ENCODE assay signal across 25 mouse cellular contexts in genomic region chr1:193847922-193848321, GRCm38 (mm10).
DNase-seq lines count a peak whose midpoint lies in the region; ATAC-seq and TF ChIP-seq lines count a peak whose summit lies in the region.
"Had no signal": no experiment of that assay in that cellular context is flagged by ENCODE, and none has a peak within 500 bp of the region (broad histone marks: within the 10 kb centered on the region; RNA-seq: fewer than 3 reads in every experiment).

No protein-coding gene starts in this region.

- H3K27ac ChIP-seq in forebrain, embryonic 16.5 days (ENCODE audit: low read length), result no peak overlapping the region
- H3K27ac ChIP-seq in forebrain, postnatal 0 days (ENCODE audit: low read depth, low read length), result no peak overlapping the region
- H3K27ac ChIP-seq: hindbrain, embryonic 14.5 days; kidney, embryonic 15.5 days; midbrain, embryonic 10.5 days; neural tube, embryonic 15.5 days; stomach, postnatal 0 days had no signal

- H3K36me3 ChIP-seq in forebrain, embryonic 16.5 days (ENCODE audit: control insufficient read depth, insufficient read depth), result no peaks in the 10 kb centered on the region
- H3K36me3 ChIP-seq in forebrain, postnatal 0 days (ENCODE audit: insufficient read depth), result no peaks in the 10 kb centered on the region
- H3K36me3 ChIP-seq: kidney, embryonic 15.5 days; midbrain, embryonic 10.5 days; neural tube, embryonic 15.5 days had no signal

- DNase-seq in forebrain, postnatal 0 days, result no peak
- DNase-seq in left cerebral cortex, adult 18-20 months (ENCODE audit: low spot score in 2 of 2), result peak; percentile 12 to 47
- DNase-seq in left cerebral cortex, postnatal 4 days, result no peak
- DNase-seq in frontal cortex, postnatal 36 days (ENCODE audit: low spot score in 2 of 2), result peak; percentile 46 to 59
- peak; percentile 35 to 61 for DNase-seq in left cerebral cortex, postnatal 36 days (ENCODE audit: low spot score in 2 of 2)
- DNase-seq: cerebellum, adult 11 months; cerebellum, postnatal 25 days; gastrocnemius, postnatal 36 days; heart, postnatal 14 days; lung, embryonic 14.5 days; lung, postnatal 4 days; thymus, postnatal 14 days had no signal

- peaks cover 4% of the 10 kb centered on the region; the same call in 1 of the 2 replicates for H3K4me1 ChIP-seq in forebrain, embryonic 16.5 days (replicated peaks; ENCODE audit: control insufficient read depth, insufficient read depth, low read length)
- H3K4me1 ChIP-seq in forebrain, postnatal 0 days (ENCODE audit: insufficient read depth), result no peaks in the 10 kb centered on the region
- H3K4me1 ChIP-seq: midbrain, embryonic 10.5 days; neural tube, embryonic 15.5 days had no signal

- no peaks in the 10 kb centered on the region for H3K9me3 ChIP-seq in forebrain, embryonic 16.5 days (ENCODE audit: control insufficient read depth, low read length)
- no peaks in the 10 kb centered on the region for H3K9me3 ChIP-seq in forebrain, postnatal 0 days (ENCODE audit: low read length)
- H3K9me3 ChIP-seq: kidney, embryonic 15.5 days; midbrain, embryonic 10.5 days; neural tube, embryonic 15.5 days had no signal

- no peaks in the 10 kb centered on the region for H3K27me3 ChIP-seq in forebrain, embryonic 16.5 days (replicated peaks; ENCODE audit: control insufficient read depth, insufficient read depth, low read length)
- H3K27me3 ChIP-seq in forebrain, postnatal 0 days (ENCODE audit: insufficient read depth, low read length), result no peaks in the 10 kb centered on the region
- H3K27me3 ChIP-seq: CH12.LX; kidney, embryonic 15.5 days; neural tube, embryonic 15.5 days had no signal

- H3K4me2 ChIP-seq in forebrain, embryonic 16.5 days (ENCODE audit: low read length), result no peak overlapping the region
- no peak overlapping the region for H3K4me2 ChIP-seq in forebrain, postnatal 0 days (ENCODE audit: low read depth)
- H3K4me2 ChIP-seq: heart, embryonic 11.5 days; hindbrain, embryonic 14.5 days; kidney, embryonic 15.5 days; liver, embryonic 11.5 days; lung, embryonic 14.5 days; neural tube, embryonic 15.5 days had no signal

- no peak for TF ChIP-seq CTCF in forebrain, postnatal 0 days (IDR thresholded peaks at IDR 0.05; ENCODE audit: low read depth)

- H3K9ac ChIP-seq in forebrain, embryonic 16.5 days (replicated peaks; ENCODE audit: low read depth, low read length), result no peak overlapping the region
- no peak overlapping the region for H3K9ac ChIP-seq in forebrain, postnatal 0 days
- H3K9ac ChIP-seq: hindbrain, embryonic 14.5 days; kidney, embryonic 15.5 days; lung, embryonic 14.5 days; neural tube, embryonic 15.5 days had no signal

- peak; percentile 33; the same call in 1 of the 2 replicates for ATAC-seq in forebrain, embryonic 16.5 days
- ATAC-seq in forebrain, postnatal 0 days, result no peak
- no peak for ATAC-seq in erythroid progenitor cell, adult 5-6 weeks (replicated peaks; ENCODE audit: low FRiP score, poor library complexity, severe bottlenecking)
- ATAC-seq in erythroblast, adult 5-6 weeks (replicated peaks; ENCODE audit: low FRiP score, poor library complexity, severe bottlenecking), result no peak
- ATAC-seq: intestine, embryonic 16.5 days had no signal

- intact Hi-C loops in left cerebral cortex, postnatal 4 days (cut with DNase I), result no loop called here
- intact Hi-C loops in left cerebral cortex, postnatal 36 days (cut with DNase I), result no loop called here

- 47% methylated on average over 5 of the region's 5 CpGs for WGBS in forebrain, embryonic 16.5 days
- WGBS in forebrain, postnatal 0 days, result 48% methylated on average over 5 of the region's 5 CpGs

- H3K4me3 ChIP-seq in forebrain, embryonic 16.5 days (replicated peaks; ENCODE audit: low read length), result no peak overlapping the region
- H3K4me3 ChIP-seq in forebrain, postnatal 0 days (ENCODE audit: low read depth, low read length), result no peak overlapping the region
- H3K4me3 ChIP-seq: kidney, embryonic 15.5 days; midbrain, embryonic 10.5 days; myocyte; neural tube, embryonic 15.5 days had no signal

Comparison
In these comparisons a context has a peak if more than half of its experiments do, and no peak if none do; other contexts are left out.
1. DNase-seq: peak in left cerebral cortex, adult 18-20 months (2 of 2), frontal cortex, postnatal 36 days (2 of 2) and left cerebral cortex, postnatal 36 days (2 of 2); none in forebrain, postnatal 0 days (single experiment) and left cerebral cortex, postnatal 4 days (single experiment).